Mouse (Mus musculus) forebrain, embryonic 14.5 days (tissue): Measurements from ENCODE around the gene Fam102b. TPM values are rescaled to one million over a fixed set of nuclear protein-coding genes. Genes with fewer than 3 reads are reported as not detected.

Experiments used
- ATAC-seq: fragments of 200-750 bp; cut with Nextera tagmentation; 2 replicates; pipeline ENCODE4 v1.8.0; 2017; ENCODE audit warnings: mild to moderate bottlenecking, moderate library complexity
- DNase-seq: peaks from one replicate; pipeline ENCODE4 v3.0.0-alpha.2; 2015; ENCODE audit warnings: low spot score
- H3K27ac ChIP-seq: fragments of 300-500 bp; sonication (generic); 2 replicates; pipeline ENCODE4 v1.5.1; 2014; ENCODE audit warnings: low read depth, mild to moderate bottlenecking, control low read depth, low read length, moderate library complexity
- H3K27me3 ChIP-seq: fragments of 300-500 bp; sonication (generic); replicated peaks from 2 replicates; pipeline ENCODE4 v1.6.1; 2014; ENCODE audit warnings: low read length, control low read depth, mixed read lengths; ENCODE audit not compliant: control insufficient read depth, insufficient read depth
- H3K36me3 ChIP-seq: fragments of 300-500 bp; sonication (generic); 2 replicates; pipeline ENCODE4 v1.6.1; 2014; ENCODE audit warnings: low read length, control low read depth; ENCODE audit not compliant: control insufficient read depth, insufficient read depth
- H3K4me1 ChIP-seq: fragments of 300-500 bp; sonication (generic); 2 replicates; pipeline ENCODE4 v1.6.1; 2014; ENCODE audit warnings: antibody characterized with exemption, low read length, control low read depth; ENCODE audit not compliant: control insufficient read depth, insufficient read depth
- H3K4me2 ChIP-seq: fragments of 300-500 bp; sonication (generic); 2 replicates; pipeline ENCODE4 v1.6.1; 2014; ENCODE audit warnings: mild to moderate bottlenecking, control low read depth, low read length
- H3K4me3 ChIP-seq: fragments of 300-500 bp; sonication (generic); 2 replicates; pipeline ENCODE4 v1.5.1; 2014; ENCODE audit warnings: low read depth, low read length, control low read depth
- H3K9ac ChIP-seq: fragments of 300-500 bp; sonication (generic); 2 replicates; pipeline ENCODE4 v1.6.1; 2014; ENCODE audit warnings: mild to moderate bottlenecking, low read length, control low read depth, moderate library complexity
- H3K9me3 ChIP-seq: fragments of 300-500 bp; sonication (generic); replicated peaks from 2 replicates; pipeline ENCODE4 v1.6.1; 2016; ENCODE audit warnings: low read length, control low read depth, mixed read lengths; ENCODE audit not compliant: control insufficient read depth
- WGBS: fragments of 180-500 bp; shearing (Covaris S2); extraction: QIAGEN DNeasy Blood & Tissue Kit; methylation state at CpG from one replicate; pipeline ENCODE4 v1.1.7; 2014; 5-methylcytosine and 5-hydroxymethylcytosine counted together
- microRNA-seq: library from miRNA; unstranded; fragments of <30 nt; microRNA quantifications from one replicate; pipeline ENCODE4, GENCODE M21; 2016
- polyA plus RNA-seq: library from polyadenylated mRNA; unstranded; fragments of >200 nt; fragmentation: Nextera tagmentation; extraction: Ambion mirVana; gene quantifications from 2 replicates; pipeline ENCODE4 v1.2.1, GENCODE M21; 2014

The Fam102b gene
- polyA plus RNA-seq, 1 experiment from 2014 or later: 11.1 TPM

DNA sequence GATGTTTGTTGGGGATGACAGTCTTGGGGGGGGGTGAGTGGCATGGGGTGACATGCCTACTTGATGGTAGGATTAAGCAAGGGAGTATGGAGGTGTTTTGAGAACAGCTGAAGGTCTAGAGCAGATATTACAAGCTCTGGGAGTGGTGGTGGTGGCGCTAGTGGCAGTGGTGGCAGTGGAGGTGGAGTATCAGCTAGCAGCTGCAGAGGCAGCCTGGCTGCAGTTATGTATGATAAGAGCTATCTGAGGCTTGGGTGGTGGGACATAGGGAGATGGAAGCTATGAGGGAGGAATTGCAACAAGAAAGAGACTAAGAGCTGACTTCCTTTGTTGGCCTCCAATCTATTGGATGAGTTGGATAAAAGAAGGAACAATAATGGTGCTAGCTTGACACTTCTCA lies 105.6 kb downstream of the Fam102b start:
- Histone ChIP-seq H3K9ac (no peak overlapping the region), H3K4me1 (no peaks in the 10 kb centered on the region), H3K27ac (no peak overlapping the region), H3K4me2 (no peak overlapping the region), H3K27me3 (no peaks in the 10 kb centered on the region), H3K4me3 (no peak overlapping the region), H3K36me3 (no peaks in the 10 kb centered on the region), H3K9me3 (no peaks in the 10 kb centered on the region)
- no peak for DNase-seq
- WGBS: 100% methylated on average over 1 of the region's 1 CpGs
- ATAC-seq: no peak

Small RNA genes lying within 50 kb of the gene (microRNA-seq; reads per million reads assigned to microRNA genes)
- gene Gm44384: not detected

Other genes starting within 250 kb of the Fam102b start
- 13.8 and 14.0 TPM in 2 replicates for gene Stxbp3, start 187.1 kb downstream of the Fam102b start, polyA plus RNA-seq
- 0.07 TPM in 1 of 2 replicates, not detected in the other for gene Fndc7, start 137.6 kb downstream of the Fam102b start, polyA plus RNA-seq
- gene Prpf38b, start 115.9 kb downstream of the Fam102b start, polyA plus RNA-seq: 33.9 and 42.6 TPM in 2 replicates
- 1.2 and 1.8 TPM in 2 replicates for gene Henmt1, start 87.7 kb downstream of the Fam102b start, polyA plus RNA-seq
- gene Gm9857, start 87.2 kb downstream of the Fam102b start, polyA plus RNA-seq: not detected in 2 replicates
- not detected in 2 replicates for gene Slc25a54, start 52.9 kb upstream of the Fam102b start, polyA plus RNA-seq
- gene Slc25a24, start 95.5 kb upstream of the Fam102b start, polyA plus RNA-seq: 4.7 and 5.0 TPM in 2 replicates